Mouse (Mus musculus) heart, postnatal 4 days (tissue): ENCODE results near the gene Platr17. TPM values are rescaled to one million over a fixed set of nuclear protein-coding genes. Genes with fewer than 3 reads are reported as not detected.
"Not testable (repeated sequence)": the region's sequence is repeated elsewhere in the genome, so short reads cannot be mapped to it uniquely, and the experiment has no call there.

ENCODE experiments used
- DNase-seq: peaks from one replicate; pipeline ENCODE4 v3.0.0; 2021
- total RNA-seq, 2 experiments: library from RNA; stranded (reverse); gene quantifications; 2 replicates each; pipeline ENCODE4 v1.2.3; 2021

Gene Platr17
- total RNA-seq: not detected

- not testable (repeated sequence) for DNase-seq
These were observed at the start of gene Platr17 for GRCm38 (mm10) chr17:33904835-33905234. Gene Platr17, plus strand, starts transcription at chr17:33905135.

GRCm38 (mm10) chr17:33857816-33858215, 47.1 kb upstream of the Platr17 start:
- no peak for DNase-seq

GRCm38 (mm10) chr17:33865330-33866030, 39.5 kb upstream of the Platr17 start:
- peak; percentile 62 for DNase-seq

- DNase-seq: not testable (repeated sequence)
These were observed 31.4 kb upstream of the Platr17 start, which contains the start of gene Gm7029 for GRCm38 (mm10) chr17:33873537-33873936. Gene Gm7029, plus strand, starts transcription at chr17:33873837.

GRCm38 (mm10) chr17:33874411-33874810, 30.5 kb upstream of the Platr17 start:
- no peak for DNase-seq

GRCm38 (mm10) chr17:33875797-33876196, 29.1 kb upstream of the Platr17 start:
- peak; percentile 41 for DNase-seq

GRCm38 (mm10) chr17:33884320-33884719, 20.6 kb upstream of the Platr17 start:
- DNase-seq: not testable (repeated sequence)

- not testable (repeated sequence) for DNase-seq
These were observed 17.1 kb upstream of the Platr17 start for GRCm38 (mm10) chr17:33887802-33888201.

- DNase-seq: not testable (repeated sequence)
These were observed 16.7 kb upstream of the Platr17 start for GRCm38 (mm10) chr17:33888230-33888629.

- DNase-seq: not testable (repeated sequence)
These were observed 14.9 kb upstream of the Platr17 start for GRCm38 (mm10) chr17:33889941-33890532.

GRCm38 (mm10) chr17:33890533-33891059, 14.3 kb upstream of the Platr17 start, which contains the start of gene Kifc1:
Gene Kifc1, minus strand, starts transcription at chr17:33890661.
- peak; percentile 100 for DNase-seq

- no peak for DNase-seq
These were observed 13.6 kb upstream of the Platr17 start for GRCm38 (mm10) chr17:33891357-33891756.

- DNase-seq: not testable (repeated sequence)
These were observed 13.0 kb upstream of the Platr17 start for GRCm38 (mm10) chr17:33891892-33892291.

GRCm38 (mm10) chr17:33892429-33892828, 12.5 kb upstream of the Platr17 start:
- DNase-seq: no peak

- not testable (repeated sequence) for DNase-seq
These were observed 11.9 kb upstream of the Platr17 start for GRCm38 (mm10) chr17:33893011-33893410.

GRCm38 (mm10) chr17:33897114-33897794, 7.7 kb upstream of the Platr17 start:
- DNase-seq: peak; percentile 34

- not testable (repeated sequence) for DNase-seq
These were observed 6.7 kb upstream of the Platr17 start for GRCm38 (mm10) chr17:33898193-33898592.

GRCm38 (mm10) chr17:33899642-33900041, 5.3 kb upstream of the Platr17 start:
- DNase-seq: no peak

GRCm38 (mm10) chr17:33900281-33900988, 4.5 kb upstream of the Platr17 start:
- DNase-seq: no peak

GRCm38 (mm10) chr17:33900989-33901314, 4.0 kb upstream of the Platr17 start:
- no peak for DNase-seq

- DNase-seq: no peak
These were observed 3.3 kb upstream of the Platr17 start for GRCm38 (mm10) chr17:33901653-33902052.

GRCm38 (mm10) chr17:33902079-33902478, 2.9 kb upstream of the Platr17 start:
- DNase-seq: no peak
